Mouse (Mus musculus): ENCODE measurements at regions not wholly inside any gene's neighbourhood (a gene's known extent, or its start where the extent isn't known, plus 50 kb on each side); places are given as distances from the start of the nearest gene placed in this dataset.

- TF ChIP-seq CTCF (conservative IDR thresholded peaks at IDR 0.05; ENCODE audit: insufficient read depth, insufficient read length, low read depth, low read length) (no peak), POLR2A (IDR thresholded peaks at IDR 0.05; ENCODE audit: low read depth, low read length) (no peak)
These were observed 163.2 kb downstream of the Auh start for GRCm38 (mm10) chr13:52766236-52766635.
